Mouse (Mus musculus) lung, postnatal 14 days (tissue): ENCODE measurements at regions not wholly inside any gene's neighbourhood (a gene's known extent, or its start where the extent isn't known, plus 50 kb on each side); places are given as distances from the start of the nearest gene placed in this dataset.

Source experiments
- DNase-seq: peaks from one replicate; pipeline ENCODE4 v3.0.0; 2021

DNA sequence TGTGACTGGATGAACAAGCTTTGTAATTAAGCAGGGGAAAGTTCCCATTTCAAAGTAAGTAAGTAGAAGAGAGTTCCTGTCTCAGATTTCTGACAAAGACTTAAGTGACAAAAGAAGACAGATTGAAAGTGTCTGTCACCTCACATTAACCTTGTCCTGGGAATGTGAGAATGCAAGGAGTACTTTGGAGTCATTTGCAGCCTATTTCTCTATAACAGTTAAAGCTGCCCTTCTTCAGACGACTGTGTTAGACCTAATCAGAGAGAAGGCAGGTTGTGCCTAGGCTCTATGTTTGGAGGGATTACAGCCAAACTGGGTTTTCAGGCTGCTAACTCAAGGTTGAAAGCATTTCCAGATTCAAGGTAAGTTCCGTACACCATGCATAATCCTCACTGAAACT lies 446.5 kb downstream of the Pdgfc start:
- no peak for DNase-seq

DNA sequence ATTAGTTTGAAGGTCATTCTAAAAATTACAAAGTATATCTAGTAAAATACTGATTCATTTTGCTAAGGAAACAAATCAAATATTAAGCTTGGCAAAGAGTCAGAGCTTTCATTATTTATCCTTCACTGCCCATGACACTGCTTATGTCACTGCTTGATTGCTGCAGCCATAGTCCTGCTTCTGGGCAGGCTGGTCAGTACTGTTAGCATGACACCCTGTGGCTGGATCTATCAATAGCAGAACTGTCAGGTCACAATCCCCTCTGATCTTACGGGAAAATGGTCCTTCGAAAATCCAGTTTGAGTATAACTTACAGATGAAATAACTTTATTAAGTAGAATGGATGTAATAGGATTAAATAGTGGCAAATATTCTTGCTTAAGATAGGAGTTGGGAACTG lies 447.1 kb downstream of the Pdgfc start:
- no peak for DNase-seq

DNA sequence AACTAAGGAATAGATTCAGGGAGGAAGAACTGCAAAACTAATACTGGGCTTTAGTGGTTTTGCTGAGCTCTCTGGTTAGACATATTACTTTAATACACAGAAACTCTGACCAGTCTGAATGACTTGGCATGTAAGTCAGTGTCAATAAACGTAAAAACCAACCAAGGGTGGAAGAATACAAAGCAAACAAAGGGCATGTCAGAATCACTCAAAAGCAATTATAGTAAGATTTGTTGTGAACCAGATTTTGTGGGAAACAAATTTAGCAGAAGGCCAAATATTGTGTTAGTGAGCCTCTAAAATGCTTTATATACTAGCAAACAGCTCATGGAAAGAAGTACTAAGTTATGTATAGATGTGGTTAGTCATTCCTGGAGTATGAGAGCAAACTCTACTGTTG lies 427.1 kb upstream of the Ctso start:
- DNase-seq = no peak

DNA sequence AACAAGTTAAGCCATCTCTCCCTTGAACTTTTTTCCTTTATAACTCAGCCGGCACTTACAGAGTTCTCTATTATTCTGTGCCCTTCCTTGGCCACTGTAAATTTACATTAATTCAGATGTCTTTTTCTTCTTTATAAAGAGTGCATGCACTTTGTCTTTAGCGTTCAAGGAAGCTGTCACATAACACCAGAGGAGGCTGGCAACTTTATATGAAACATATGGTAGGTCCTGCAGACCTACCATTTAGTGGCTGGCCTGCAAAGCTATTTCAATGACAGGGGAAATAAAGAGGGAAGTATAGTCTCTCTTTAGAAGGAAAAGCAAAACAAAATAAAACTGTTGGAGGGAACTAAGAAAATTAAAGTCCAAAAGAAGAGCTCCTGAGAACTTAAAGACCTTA lies 423.8 kb upstream of the Ctso start:
- DNase-seq = no peak

DNA sequence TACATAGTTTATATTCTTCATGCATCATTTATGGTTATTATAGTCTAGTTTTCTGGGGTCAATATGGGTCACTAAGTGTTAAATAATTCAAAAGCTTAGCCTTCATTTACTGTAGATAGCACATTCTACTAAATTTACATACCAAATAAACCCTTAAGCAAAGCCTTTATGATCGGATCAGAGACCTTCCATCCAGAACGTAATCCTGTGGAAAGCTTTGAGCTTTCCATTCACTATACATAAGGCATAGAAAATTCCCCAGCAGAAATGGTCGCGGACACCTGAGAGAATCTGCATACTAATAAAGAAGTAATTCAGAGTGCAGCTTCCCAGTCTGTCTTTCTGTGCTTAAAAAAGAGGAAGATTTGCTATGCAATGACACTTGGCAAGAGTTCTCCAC lies 410.6 kb upstream of the Ctso start:
- DNase-seq = no peak

DNA sequence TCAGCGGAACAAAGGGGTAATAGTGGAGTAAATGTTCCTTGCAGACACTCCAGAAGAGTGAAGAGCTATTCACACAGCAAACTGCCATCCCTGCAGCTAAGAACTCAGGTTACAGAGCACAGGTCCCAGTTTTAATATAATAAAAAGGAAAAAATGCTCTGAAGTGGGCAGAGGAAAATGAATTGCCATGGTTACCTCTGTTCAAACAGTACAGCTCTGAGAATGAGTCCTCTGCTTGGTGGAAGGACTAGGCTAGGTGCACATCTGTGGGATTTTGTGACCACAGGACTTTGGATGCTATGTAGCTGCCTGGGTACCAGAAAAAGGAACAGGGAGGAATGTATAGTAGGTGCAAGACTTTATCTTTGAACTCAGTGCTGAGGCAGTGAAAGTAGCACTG lies 401.5 kb upstream of the Ctso start:
- DNase-seq = no peak

DNA sequence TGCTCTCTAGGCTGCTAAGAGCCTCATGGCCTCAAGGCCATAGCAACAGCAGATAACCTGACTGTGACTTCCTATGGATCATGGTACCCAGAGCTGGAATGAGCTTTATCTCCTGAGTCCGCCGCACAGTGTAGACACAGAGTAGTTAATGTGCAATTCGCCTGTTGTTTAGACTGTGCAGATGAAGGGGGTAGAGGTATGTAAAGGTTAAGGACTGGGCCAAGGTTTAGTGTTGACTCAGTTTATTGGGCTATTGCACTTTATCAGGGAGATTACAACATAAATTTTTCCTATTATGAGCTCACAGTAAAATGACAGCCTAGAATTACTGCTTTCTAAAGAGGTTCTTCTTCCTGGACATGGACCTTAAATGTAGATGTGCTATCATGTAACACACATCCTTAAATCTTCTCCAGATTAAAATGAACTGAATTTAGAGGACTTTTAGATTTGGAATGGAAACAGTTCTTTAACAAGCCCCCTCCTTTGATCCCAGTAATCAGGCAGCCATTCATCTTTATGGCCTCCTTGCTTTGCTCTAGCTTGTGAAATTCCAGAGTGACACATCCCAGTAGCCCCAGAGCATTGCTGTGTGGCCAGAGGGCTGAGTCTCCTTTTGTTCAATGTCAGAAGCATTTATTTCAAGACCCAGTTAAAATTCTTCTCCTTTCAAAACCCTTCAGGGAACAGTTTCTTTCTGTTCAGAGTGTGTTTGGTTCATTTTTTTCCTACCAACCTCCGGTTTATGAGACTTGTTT lies 396.8 kb upstream of the Ctso start:
- no peak for DNase-seq

DNA sequence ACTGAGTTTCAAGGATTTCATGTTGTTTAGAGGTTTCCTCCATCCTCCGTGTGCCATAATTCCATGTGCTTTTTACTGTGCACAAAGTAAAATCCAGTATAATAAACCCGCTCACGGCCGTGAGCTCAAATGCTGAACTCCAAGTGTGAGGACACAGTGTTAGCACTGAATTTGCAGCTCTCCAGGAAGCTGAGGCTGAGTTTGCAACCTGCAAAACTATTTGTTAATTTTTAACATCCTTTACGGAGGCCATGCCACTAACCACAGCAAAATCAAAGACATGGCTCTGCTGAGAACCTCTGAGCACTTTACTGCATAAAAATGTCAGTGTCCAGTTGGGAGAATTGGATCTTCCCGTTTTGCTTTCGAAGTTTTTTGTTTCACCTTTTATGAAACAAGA lies 377.6 kb upstream of the Ctso start:
- DNase-seq = no peak

DNA sequence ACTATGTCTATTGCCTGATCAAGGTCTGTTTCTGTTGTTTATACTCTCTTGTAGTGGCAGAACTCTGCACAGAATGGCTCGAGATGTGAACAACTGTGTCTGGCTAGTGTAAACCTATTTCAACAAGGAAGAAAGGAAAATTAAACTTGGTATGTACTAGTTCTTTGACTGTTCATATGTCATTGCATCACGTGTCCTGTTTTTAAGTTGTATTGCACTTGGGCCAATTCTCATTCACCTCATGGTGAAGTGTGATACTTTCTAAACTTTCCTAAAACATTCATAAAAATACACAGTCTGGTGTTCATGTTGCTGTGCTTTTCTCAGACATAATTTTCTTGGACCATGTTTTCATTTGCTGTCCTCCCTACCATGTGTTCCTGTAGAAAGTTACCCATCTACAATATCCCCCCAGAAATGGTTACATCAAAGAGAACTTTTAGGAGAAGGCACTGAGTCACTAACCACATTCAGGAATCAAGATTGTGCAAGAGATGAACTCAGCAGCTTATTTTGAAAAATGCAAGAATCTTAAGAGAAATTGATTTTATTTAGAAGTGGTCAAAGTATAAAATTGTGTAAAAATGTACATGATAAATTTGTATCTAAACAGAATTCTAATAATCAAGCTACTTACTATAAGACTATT lies 369.7 kb upstream of the Ctso start:
- no peak for DNase-seq

DNA sequence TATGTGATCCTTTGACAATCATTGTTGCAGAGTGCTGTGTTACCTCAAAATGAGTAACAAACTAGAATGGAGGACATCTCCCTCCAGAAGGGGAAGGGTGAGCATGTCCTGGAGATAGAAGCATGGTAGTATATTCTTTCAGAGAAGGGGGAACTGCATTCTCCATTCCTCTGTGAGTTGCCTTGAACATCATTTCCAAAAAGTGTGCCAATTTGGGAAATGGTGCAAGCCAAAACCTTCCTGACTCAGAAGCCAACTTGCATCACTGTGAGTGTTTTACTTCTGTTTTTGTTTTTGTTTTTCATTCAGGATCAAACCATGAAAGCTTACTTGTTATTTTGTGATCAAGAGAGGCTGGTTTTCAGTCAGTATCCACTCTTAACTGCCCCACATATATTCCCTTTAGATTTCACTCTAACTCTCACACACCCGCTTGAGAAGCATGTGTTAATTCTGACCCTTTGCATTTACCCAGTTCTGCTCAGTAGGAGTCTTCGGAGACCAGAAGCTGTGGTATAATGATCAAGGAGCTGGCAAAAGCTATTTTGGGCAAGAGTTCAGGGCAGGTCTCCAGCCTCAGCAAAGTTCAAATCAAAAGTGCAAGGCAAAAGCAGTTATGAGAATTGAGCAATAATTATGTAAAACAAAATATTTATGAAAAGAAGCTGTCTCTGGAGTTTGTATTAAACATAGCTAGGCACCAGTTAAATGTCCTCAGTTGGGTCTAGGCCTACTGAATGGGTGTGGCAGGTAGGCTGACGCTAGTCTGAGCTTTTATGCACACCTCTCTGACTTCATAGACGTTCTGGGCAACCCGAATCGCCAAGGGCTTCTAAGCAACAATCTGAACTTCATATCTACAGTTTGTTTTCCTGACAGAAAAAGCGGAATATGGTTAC lies 368.3 kb upstream of the Ctso start:
- peak; percentile 1 for DNase-seq

DNA sequence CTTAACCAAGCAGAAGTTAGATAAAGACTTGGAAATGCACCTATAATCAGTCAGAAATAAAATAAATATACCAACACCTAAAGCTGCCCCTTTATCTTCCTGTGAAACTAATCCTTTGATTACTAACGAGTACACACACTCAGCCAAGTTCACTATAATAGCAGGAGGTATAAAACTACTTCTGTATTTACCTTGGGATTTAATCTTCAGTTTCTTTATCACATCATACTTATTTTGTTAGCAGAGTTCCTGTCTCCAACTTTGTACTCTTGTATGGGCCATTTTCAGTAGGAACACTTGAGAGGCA lies 367.7 kb upstream of the Ctso start:
- no peak for DNase-seq

DNA sequence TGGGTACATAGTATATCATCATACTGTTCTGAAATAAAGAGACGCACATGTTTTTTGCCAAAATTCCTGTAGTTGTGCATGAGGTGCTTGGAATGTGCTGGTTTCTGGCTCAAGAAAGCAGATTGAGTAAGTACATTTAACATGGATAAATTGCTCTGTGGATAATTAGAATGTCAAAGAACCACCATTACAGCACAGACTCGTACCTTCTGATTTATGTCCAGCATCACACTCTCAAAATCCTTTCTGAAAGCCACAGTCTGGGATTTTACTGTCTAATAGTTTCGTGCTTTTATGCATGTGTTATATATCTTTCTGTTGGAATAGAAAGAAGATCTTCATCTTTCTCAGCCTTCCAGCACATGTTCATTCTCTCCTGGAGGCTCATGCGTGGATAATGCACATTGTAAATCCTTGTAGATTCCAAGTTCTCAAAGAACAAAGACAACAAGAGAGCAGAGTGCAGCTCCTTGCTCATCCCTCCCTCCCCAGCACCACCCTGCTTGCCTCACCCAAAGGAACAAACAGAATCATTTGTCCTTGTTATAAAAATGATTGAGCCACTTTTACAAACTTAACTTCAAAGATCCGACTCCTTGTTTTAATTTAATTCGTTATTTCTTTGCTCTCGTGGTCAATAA lies 348.9 kb upstream of the Ctso start:
- DNase-seq = no peak

DNA sequence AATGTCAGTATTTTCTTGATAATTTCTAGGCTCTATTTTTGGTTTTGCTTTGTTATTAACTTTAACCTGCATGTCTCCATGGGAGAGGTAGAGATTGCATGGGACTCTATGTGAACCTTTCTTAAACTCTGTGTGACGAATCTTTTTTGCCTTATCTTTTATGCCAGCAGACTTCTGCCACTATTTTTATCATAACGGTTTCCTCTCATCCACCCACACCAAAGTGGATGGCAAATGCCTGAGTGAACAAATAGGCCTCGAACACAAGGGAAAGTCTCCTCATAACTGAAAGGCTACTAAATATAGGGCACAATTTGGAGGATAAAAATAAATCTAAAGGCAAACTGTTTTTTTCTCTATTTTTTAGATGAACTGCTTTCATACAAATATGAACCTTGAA lies 343.3 kb upstream of the Ctso start:
- no peak for DNase-seq

DNA sequence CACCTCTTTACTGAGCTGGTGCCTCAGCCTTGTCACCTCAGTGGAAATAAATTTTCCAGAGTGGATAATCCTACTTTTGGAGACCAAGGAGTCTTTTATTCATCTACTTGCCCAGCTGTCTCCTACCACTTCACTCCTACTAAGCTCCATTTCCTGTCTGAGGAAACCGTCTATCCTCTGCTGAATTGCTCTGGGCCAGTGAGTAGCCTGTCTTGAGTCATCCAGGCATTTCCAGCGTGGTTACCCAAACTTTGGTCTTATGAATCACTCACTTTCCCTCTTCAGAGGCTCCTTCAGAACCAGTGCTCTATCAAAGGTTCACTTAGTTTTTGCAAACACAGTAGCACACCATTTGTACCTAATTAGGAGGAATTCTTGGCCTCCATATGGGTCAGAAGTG lies 303.2 kb upstream of the Ctso start:
- DNase-seq = no peak

DNA sequence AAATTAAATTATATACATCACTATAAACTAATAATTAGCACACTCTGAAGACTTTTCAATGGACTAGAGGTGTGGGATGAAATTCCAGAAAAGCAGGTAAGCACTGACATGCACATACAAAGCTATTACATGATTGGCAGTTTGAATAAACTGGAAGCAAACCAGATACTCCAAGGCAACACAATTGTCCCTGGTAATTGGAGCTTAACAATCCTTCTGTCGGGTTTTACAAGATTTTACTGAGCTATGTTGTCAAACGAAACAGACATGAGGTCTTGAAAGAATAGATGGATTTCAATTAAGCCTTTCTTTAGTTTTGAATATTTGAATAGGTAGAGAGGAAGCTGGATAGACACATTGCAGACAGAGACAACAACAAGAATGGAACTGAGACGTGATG lies 273.9 kb upstream of the Ctso start:
- DNase-seq = no peak

DNA sequence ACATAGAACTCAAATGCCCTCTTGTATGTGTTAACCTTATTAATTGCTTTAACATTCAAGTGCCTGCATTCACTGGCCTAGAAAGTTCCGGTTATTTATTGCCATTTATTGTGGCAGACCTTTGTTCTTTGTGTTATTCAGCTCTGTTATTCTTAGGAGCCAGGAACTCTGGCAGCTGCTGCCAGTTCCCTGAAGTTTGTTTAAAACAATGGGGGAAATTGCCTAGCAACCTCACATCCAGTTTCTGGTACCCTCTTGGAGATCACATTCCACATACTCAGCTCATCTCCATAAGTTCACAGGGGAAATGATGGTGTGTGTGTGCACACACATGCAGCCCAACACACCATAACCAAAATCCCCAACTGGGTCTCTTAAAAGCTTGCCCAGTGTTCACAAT lies 270.8 kb upstream of the Ctso start:
- no peak for DNase-seq

DNA sequence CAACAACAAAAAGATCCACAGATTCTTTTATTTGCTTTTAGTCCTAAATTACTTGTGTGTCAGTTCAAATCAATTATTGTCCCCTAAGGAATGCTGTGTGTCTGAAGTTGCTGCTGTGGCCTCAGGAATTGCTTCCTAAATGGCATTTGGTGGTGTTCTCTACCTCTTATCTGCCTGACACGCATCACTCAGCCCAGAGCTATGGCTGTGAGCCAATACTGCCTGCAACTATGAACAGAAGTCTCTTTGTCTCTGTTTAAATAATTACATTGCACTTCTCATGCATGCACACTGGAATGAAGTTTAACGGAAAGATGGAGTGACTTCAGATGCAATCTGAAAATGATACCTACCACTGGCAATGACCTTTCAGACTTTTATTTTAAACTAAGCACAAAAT lies 266.1 kb upstream of the Ctso start:
- DNase-seq = no peak

DNA sequence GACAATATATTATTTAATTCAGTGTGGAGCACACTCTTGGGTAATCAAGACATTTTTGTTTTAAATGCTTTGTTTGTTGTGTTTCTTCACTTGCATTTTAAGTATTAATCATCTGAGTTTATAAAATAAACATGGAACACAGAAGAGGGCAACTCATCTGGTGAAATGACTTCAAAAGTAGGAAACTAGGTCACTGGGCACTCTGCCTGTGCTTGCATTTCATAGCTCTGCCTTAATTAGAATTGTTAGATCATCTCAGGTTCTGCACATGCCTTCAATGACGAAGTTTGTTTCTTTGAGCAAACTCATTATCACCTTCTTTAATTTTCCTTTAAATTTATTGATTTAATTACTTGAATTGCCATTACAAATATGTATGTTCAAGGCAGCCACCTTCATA lies 255.8 kb upstream of the Ctso start:
- no peak for DNase-seq

DNA sequence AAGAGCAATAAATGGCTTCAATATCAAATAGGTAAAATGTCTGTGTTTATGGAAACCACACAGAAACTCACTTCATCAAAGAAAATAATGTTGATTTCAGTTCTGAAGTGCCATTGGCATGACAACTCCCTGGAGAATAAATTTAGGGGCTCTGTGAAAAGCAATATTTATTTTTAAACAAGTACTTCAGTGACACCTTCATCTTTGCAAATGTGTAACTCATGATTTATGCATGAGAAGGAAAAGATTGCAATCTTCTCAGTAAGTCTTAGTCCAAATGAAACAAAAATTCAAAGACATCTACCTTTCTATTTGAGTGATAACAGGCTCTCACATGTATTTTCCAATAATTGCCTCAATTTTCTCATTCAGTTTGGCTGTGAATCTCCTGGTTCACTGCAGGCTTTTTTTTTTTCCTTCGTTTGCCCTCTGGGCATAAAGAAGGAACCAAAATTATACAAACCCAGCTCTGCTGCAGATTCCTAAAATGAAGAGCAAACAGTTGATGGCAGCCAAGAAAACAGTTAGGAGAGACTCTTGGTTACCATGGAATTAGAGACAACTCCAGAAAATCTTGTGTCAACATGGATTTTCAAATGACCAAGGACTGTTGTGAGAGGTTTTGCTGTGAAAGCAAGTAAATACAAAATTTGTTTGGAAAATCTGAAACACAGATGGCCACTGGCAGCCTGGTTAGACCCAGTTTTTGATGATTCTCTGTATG lies 230.3 kb upstream of the Ctso start:
- no peak for DNase-seq

DNA sequence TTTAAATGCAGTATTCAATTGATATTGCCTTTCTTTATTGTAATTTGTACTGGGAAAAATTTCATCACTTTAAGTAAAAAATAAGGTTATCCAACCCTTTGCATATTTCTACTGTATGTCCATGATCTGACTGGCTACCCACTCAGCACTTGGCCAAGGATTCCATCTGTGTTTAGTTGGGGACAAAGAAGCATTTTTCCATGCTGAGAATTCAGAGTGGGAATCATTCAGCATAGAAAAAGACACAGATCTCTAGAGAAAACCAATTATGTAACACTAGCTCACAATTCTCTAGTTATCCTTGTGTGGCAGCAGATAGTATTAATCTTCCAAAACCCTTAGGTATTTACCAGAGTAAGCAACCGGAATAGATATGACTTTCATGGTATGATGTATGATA lies 213.5 kb upstream of the Ctso start:
- no peak for DNase-seq

DNA sequence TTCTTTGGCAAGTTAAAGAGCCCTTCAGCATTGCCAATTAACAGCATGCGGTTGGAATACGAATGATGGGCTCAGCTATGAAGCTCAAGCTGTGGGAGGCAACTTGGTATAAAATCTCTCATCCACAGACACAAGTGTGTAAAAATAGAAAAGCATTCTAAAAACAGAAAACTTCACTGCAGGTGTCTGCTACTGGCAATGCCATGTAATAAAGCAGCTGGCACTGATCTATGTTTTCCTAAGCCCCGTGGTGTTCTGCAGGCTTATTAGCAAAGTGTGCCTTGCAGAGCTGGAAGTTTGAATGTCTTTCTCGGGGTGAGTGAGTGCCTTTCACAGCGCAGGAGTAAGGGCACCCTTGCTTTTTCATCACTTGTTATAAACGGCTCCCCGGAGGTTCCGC lies 196.9 kb upstream of the Ctso start:
- DNase-seq = no peak

DNA sequence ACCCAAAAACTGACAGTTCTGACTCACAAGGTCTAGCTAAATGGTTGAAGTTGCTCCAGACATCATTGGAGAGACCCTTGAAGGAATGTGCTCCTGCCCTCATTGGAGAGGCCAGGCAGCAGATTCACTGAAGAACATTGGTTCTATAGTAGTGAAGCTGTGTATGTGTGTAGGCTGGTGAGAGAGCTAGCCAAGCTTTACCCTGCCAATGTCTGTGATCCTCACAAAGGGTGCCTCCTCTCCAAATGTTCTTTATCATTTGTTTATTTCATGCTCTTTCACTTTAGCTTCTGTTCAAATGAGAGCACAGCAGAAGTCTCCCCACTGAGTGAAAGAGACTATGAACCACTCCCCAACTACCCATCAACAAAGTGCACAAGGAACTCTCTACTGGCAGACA lies 195.6 kb upstream of the Ctso start:
- DNase-seq = no peak

DNA sequence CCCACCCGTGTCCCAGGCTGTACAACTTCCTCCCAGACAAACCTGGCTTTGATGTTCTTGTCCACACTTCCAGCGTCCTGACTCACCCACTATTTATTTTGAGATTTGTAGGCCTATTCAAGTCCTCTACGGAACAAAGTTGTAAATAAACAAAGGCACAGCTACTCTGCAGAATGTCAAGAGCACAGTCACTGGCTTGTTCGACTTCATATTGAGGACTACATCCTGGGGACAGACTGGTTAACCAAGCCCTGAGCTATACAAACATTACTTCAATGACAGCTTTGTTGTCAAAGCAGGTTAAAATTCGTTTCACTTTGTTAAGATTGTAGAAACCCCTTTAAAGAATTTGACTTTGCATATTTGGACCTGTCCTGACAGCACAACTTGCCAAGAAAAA lies 190.3 kb upstream of the Ctso start:
- DNase-seq = no peak
